Mouse (Mus musculus) cortical plate, adult 2 months (tissue): ENCODE results near the gene Mapk8.
"Not testable (repeated sequence)": the region's sequence is repeated elsewhere in the genome, so short reads cannot be mapped to it uniquely, and the experiment has no call there.

ENCODE experiments used
- CTCF ChIP-seq: fragments of 200-500 bp; IDR thresholded peaks from 2 replicates; pipeline ENCODE4 v1.5.1; 2011; ENCODE audit warnings: mild to moderate bottlenecking, control low read depth, low read length; ENCODE audit not compliant: insufficient read depth; ENCODE audit errors: extremely low read depth
- POLR2A ChIP-seq: fragments of 200-500 bp; IDR thresholded peaks from 2 replicates; pipeline ENCODE4 v1.6.1; 2011; ENCODE audit warnings: mild to moderate bottlenecking, low read length, control low read depth; ENCODE audit not compliant: insufficient read depth; ENCODE audit errors: extremely low read depth

DNA sequence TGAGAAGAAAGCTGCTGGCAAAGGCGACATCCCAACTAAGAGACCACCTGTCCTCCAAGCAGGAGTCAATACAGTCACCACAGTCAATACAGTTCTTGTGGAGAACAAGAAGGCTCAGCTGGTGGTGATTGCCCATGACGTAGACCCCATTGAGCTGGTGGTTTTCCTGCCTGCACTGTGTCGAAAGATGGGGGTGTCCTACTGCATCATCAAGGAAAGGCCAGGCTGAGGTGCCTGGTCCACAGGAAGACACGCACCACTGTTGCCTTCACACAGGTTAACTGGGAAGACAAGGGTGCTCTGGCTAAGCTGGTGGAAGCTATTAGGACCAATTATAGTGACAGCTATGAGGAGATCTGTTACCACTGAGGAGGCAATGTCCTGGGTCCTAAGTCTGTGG is 14.5 kb downstream of the Mapk8 start:
- TF ChIP-seq POLR2A, CTCF: not testable (repeated sequence)
